Mouse (Mus musculus): ENCODE measurements around the gene Il10ra. TPM values are rescaled to one million over a fixed set of nuclear protein-coding genes. Genes with fewer than 3 reads are reported as not detected.

The Il10ra gene
- total RNA-seq, 2 experiments from 2014 or later: 3.8 to 4.3 TPM

DNA sequence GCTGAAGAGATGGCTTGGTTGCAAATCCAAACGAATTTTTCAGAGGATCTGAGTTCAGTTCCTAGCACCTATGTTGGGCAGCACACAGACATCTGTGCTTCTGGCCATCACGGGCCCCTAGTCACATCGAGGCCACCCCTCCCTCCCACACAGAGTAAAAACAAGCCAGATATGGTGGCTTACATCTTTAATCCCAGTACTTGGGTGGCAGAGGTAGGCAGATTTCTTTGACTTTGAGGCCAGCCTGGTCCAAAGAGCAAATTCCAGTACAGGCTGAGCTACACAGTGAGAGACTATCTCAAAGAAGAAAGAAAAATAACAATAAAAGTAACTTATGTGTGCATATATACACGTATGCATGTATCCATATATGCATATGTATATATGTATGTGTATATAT lies 62.8 kb downstream of the Il10ra start:
- no peak for DNase-seq (ENCODE audit: low spot score in 2 of 2)

DNA sequence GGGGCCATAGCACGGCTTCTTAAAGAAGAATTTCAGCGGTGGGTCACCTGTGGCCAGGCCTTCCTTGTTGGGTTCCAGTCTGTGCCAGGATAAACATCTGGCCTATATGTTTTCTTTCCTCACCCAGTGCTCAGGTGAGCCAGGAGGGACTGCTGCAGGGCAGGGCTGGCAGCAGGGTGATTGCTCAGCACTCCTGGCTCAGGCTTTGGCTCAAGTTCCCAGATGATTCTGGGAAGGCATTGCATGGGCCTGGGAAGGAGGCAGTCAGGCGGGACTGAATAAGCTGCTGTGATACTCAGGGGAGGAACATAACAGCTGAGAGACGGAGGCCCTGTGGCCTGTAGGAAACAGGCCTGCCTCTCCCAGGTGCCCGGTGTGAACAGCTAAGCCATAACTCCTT lies 63.8 kb downstream of the Il10ra start:
- DNase-seq (ENCODE audit: low spot score in 2 of 2): no peak

Small RNAs within 50 kb of the gene (microRNA-seq; reads per million reads assigned to microRNA genes)
- gene Mir7086 (ENCODE audit: borderline number of aligned reads in 2 of 2): 0 reads per million in 2 experiments

Other genes starting within 250 kb of the Il10ra start
- gene Mpzl2, start 229.3 kb downstream of the Il10ra start, total RNA-seq (2021): 10 to 100 TPM; 10.5 to 12.9 TPM
- 1 to 10 TPM; 7.3 to 9.1 TPM for gene Mpzl3, start 214.0 kb downstream of the Il10ra start, total RNA-seq (2021)
- gene Jaml, start 190.0 kb downstream of the Il10ra start, total RNA-seq (2021): 1 to 10 TPM; 3.3 to 6.8 TPM
- 10 to 100 TPM; 11.1 to 11.2 TPM for gene Scn2b, start 151.4 kb downstream of the Il10ra start, total RNA-seq (2021)
- 1 to 10 TPM in 1 of 2 experiments, under 1 TPM in 1; 0.90 to 1.1 TPM for gene Scn4b, start 130.8 kb downstream of the Il10ra start, total RNA-seq (2021)
- gene BC049352, start 87.1 kb downstream of the Il10ra start, total RNA-seq (2021): 1 to 10 TPM in 1 of 2 experiments, under 1 TPM in 1; 0.86 to 1.3 TPM
- not detected for gene Tmprss4, start 65.1 kb downstream of the Il10ra start, total RNA-seq (2021)
- under 1 TPM; 0.10 to 0.27 TPM for gene Tmprss13, start 50.0 kb upstream of the Il10ra start, total RNA-seq (2021)
- gene Fxyd6, start 101.0 kb upstream of the Il10ra start, total RNA-seq (2021): 100 to 1,000 TPM; 209 to 250 TPM
- gene Fxyd2, start 130.5 kb upstream of the Il10ra start, total RNA-seq (2021): 1 to 10 TPM; 4.5 to 8.9 TPM
- gene Dscaml1, start 157.5 kb upstream of the Il10ra start, total RNA-seq (2021): 1 to 10 TPM in 1 of 2 experiments, under 1 TPM in 1; 0.53 to 1.3 TPM